Mouse (Mus musculus) embryonic fibroblast, embryonic 13.5 days (primary cell): ENCODE results near the gene Tex44.

Experiments used
- CTCF ChIP-seq: IDR thresholded peaks from 2 replicates; pipeline ENCODE4 v1.5.1; 2011; ENCODE audit warnings: mild to moderate bottlenecking, control low read depth, low read length, moderate library complexity, borderline replicate concordance; ENCODE audit not compliant: insufficient read depth
- POLR2A ChIP-seq: IDR thresholded peaks from 2 replicates; pipeline ENCODE4 v1.6.1; 2011; ENCODE audit warnings: low read depth, mild to moderate bottlenecking, control low read depth, low read length, moderate library complexity

GRCm38 (mm10) chr1:86395897-86396296 lies 30.2 kb upstream of the Tex44 start:
- TF ChIP-seq CTCF (no peak), POLR2A (no peak)
